Mouse (Mus musculus): ENCODE data around the gene Mmp11. TPM values are rescaled to one million over a fixed set of nuclear protein-coding genes. Genes with fewer than 3 reads are reported as not detected.

Mmp11 gene
- polyA plus RNA-seq, 2 experiments = 1.1 to 1.5 TPM

DNA sequence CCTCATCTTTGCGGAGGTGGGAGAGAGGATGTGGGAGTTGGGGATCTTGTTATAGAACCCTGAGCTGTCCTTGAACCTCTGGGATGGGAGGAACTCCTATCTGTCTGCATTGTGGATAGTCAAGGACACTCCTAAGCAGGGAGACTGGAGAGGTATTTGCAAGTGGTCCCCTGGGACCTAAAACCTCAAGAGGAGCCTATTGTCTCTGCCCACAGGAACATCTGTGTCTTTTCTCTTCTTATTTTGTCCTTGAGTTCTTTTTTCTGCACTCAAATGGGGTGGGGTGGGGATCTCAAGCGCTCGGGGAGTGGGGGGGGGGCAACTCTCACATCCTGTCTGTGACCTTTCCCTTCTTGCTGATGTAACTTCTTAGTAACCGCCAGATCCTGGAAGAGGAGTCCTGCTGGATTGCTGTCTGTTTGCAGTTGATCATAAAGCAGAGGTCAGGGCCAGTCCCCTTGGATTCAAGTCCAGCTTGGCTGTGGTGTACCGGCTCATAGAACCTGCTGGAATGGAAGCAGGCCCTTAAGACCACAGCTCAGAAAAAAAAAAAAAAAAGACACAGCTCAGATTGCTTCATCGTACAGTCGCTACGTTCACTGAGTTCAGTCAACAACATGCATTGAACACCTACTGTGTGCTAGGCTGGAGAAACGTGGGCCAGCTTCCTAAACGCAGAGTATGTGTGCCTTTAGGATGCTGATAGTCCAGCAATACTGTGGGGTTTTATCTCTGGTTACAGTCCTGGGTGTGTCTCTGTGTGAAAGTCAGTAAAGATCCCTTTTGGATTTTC lies 1.8 kb upstream of the Mmp11 start:
- Histone ChIP-seq H3K36me3 (replicated peaks; ENCODE audit: control insufficient read depth, insufficient read depth, low read depth) (peaks cover 2% of the 10 kb centered on the region; the same call in 1 of the 2 replicates), H3K4me1 (replicated peaks; ENCODE audit: control insufficient read depth in 2 of 2, insufficient read depth in 2 of 2, low read length in 1 of 2) (peaks cover 36 to 44% of the 10 kb centered on the region in 2 experiments), H3K27ac (peak overlapping the region; percentile 93), H3K9me3 (ENCODE audit: control insufficient read depth, low read length) (no peaks in the 10 kb centered on the region), H3K9ac (replicated peaks) (peak overlapping the region; percentile 72), H3K4me3 (ENCODE audit: insufficient read depth in 1 of 2, low read depth in 2 of 2, low read length in 2 of 2) (peak overlapping the region; percentile 62 to 80), H3K4me2 (ENCODE audit: low read depth) (peak overlapping the region; percentile 98), H3K27me3 (ENCODE audit: control insufficient read depth, insufficient read depth, low read length) (peaks cover 2% of the 10 kb centered on the region)
- DNase-seq (ENCODE audit: low read depth in 3 of 3, low spot score in 3 of 3) = peak; percentile 72 to 74 (median 73)
- ATAC-seq (ENCODE audit: insufficient read depth) = peak; percentile 64
- TF ChIP-seq EP300 (IDR thresholded peaks at IDR 0.05; ENCODE audit: low read depth) (peak; percentile 84), CTCF (IDR thresholded peaks at IDR 0.05; ENCODE audit: low read depth) (no peak)
- 37% methylated on average over 10 of the region's 10 CpGs for WGBS (ENCODE audit: insufficient replicate concordance)

DNA sequence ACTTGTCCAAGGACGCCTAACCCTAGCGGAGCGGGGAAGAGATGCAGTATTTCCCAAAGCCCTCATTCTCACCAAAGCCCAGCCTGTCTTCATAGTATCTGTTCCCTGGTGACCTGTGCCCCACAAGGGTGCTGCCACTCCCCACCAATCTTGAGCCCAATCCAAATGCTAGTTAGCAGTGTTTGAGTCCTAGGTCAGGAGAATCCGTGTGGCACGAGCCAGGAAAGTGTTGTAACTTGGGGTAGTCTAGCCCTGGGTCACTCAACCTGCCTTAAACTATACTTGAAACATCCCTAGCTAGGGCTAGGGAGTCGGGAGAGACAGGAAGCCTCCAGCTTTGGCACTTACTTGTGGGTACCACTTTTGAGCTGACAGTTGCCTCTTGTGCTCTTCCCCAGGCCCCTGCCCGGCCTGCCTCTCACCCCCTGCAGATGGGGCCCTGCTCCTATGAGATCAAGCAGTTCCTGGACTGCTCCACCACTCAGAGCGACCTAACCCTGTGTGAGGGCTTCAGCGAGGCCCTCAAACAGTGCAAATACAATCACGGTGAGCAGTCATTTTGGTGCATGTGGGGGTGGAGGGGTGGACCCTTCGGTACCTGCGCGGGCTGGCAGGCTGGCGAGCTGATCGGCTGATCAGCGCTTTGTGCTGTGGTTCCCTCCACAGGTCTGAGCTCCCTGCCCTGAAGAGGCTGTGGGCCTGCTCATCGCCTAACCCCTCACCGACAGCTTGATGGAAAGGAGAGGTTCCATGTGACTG lies 792 bp upstream of the Mmp11 start:
- Histone ChIP-seq H3K36me3 (replicated peaks; ENCODE audit: control insufficient read depth, insufficient read depth, low read depth) (peaks cover 2% of the 10 kb centered on the region; the same call in 1 of the 2 replicates), H3K4me2 (ENCODE audit: low read depth) (peak overlapping the region; percentile 98), H3K4me3 (ENCODE audit: insufficient read depth in 1 of 2, low read depth in 2 of 2, low read length in 2 of 2) (peak overlapping the region; percentile 4 to 80), H3K9ac (replicated peaks) (peak overlapping the region; percentile 72), H3K27ac (peak overlapping the region; percentile 93), H3K9me3 (ENCODE audit: control insufficient read depth, low read length) (no peaks in the 10 kb centered on the region), H3K27me3 (ENCODE audit: control insufficient read depth, insufficient read depth, low read length) (peaks cover 12% of the 10 kb centered on the region), H3K4me1 (replicated peaks; ENCODE audit: control insufficient read depth in 2 of 2, insufficient read depth in 2 of 2, low read length in 1 of 2) (peaks cover 36 to 48% of the 10 kb centered on the region in 2 experiments)
- TF ChIP-seq CTCF (IDR thresholded peaks at IDR 0.05; ENCODE audit: low read depth) (peak; percentile 17; the same call in 1 of the 2 replicates), EP300 (IDR thresholded peaks at IDR 0.05; ENCODE audit: low read depth) (no peak)
- 56% methylated on average over 18 of the region's 18 CpGs for WGBS (ENCODE audit: insufficient replicate concordance)
- no peak for ATAC-seq (ENCODE audit: insufficient read depth)
- DNase-seq (ENCODE audit: low read depth in 3 of 3, low spot score in 3 of 3) = no peak

DNA sequence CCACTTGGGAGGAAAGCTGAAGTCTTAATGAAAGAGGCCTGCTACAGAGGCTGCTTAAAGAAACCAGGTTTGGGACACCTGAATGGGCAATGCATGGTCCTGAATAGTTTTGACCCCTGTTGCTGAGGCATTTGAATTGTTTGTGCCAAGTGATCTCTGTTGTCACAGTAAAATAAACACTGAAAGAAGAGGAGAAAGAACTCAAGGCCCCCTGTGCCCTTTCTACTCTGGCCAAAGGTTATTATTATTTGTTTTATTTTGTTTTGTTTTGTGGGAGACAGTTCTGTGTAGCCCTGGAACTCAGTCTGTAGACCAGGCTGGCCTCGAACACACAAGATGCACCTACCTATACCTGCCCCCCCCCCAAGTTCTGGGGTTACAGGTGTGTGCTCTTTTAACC lies 1.3 kb downstream of the Mmp11 start:
- H3K4me2 ChIP-seq (ENCODE audit: low read depth) = peak overlapping the region; percentile 98
- TF ChIP-seq CTCF (IDR thresholded peaks at IDR 0.05; ENCODE audit: low read depth) = no peak
- TF ChIP-seq EP300 (IDR thresholded peaks at IDR 0.05; ENCODE audit: low read depth) = no peak

DNA sequence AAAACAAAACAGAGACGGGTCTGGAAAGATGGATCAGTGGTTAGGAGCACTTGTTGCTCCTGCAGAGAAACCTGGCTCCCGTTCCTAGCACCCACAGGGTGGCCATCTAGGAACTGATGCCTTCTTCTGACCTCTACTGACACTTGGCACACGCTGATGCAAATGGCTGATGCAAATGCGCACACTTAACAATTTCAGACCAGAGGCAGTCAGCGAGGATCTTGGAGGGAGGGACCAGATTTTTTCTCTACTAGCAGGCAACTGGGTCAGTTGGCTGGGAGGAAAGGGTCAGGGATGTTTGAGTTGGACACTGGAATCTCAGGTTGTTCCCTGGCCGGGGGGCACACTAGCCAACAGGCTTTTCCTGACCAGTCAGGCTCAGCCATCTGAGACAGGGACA lies 3.4 kb downstream of the Mmp11 start, which contains the start of gene Chchd10:
Gene Chchd10 (plus strand): TSS at position 240 of the 400 bp plus-strand sequence.
- Histone ChIP-seq H3K27me3 (ENCODE audit: control insufficient read depth, insufficient read depth, low read length) (peaks cover 42% of the 10 kb centered on the region), H3K9ac (replicated peaks) (no peak within 1 kb of the TSS; the same call in 1 of the 2 replicates), H3K4me3 (ENCODE audit: insufficient read depth in 1 of 2, low read depth in 2 of 2, low read length in 2 of 2) (peak within 1 kb of the TSS; percentile 35 to 51), H3K9me3 (ENCODE audit: control insufficient read depth, low read length) (no peaks in the 10 kb centered on the region), H3K4me2 (ENCODE audit: low read depth) (peak within 1 kb of the TSS; percentile 67), H3K36me3 (replicated peaks; ENCODE audit: control insufficient read depth, insufficient read depth, low read depth) (peaks cover 2% of the 10 kb centered on the region; the same call in 1 of the 2 replicates), H3K27ac (no peak within 1 kb of the TSS), H3K4me1 (replicated peaks; ENCODE audit: control insufficient read depth in 2 of 2, insufficient read depth in 2 of 2, low read length in 1 of 2) (peaks cover 20 to 29% of the 10 kb centered on the region in 2 experiments)
- 42% methylated on average over 6 of the region's 6 CpGs for WGBS (ENCODE audit: insufficient replicate concordance)
- TF ChIP-seq CTCF (IDR thresholded peaks at IDR 0.05; ENCODE audit: low read depth) (no peak), EP300 (IDR thresholded peaks at IDR 0.05; ENCODE audit: low read depth) (no peak)
- DNase-seq (ENCODE audit: low read depth in 3 of 3, low spot score in 3 of 3) (no peak), ATAC-seq (ENCODE audit: insufficient read depth) (no peak)

More for the DNA sequence above, 1.3 kb downstream of the Mmp11 start:
- 18% methylated on average over 1 of the region's 1 CpGs for WGBS (ENCODE audit: insufficient replicate concordance)
- DNase-seq (ENCODE audit: low read depth in 3 of 3, low spot score in 3 of 3) (no peak), ATAC-seq (ENCODE audit: insufficient read depth) (no peak)
- peaks cover 33% of the 10 kb centered on the region for H3K27me3 ChIP-seq (ENCODE audit: control insufficient read depth, insufficient read depth, low read length)
- peaks cover 2% of the 10 kb centered on the region; the same call in 1 of the 2 replicates for H3K36me3 ChIP-seq (replicated peaks; ENCODE audit: control insufficient read depth, insufficient read depth, low read depth)
- peaks cover 26 to 42% of the 10 kb centered on the region in 2 experiments for H3K4me1 ChIP-seq (replicated peaks; ENCODE audit: control insufficient read depth in 2 of 2, insufficient read depth in 2 of 2, low read length in 1 of 2)
- H3K27ac ChIP-seq = no peak overlapping the region
- H3K9me3 ChIP-seq (ENCODE audit: control insufficient read depth, low read length) = no peaks in the 10 kb centered on the region
- H3K9ac ChIP-seq (replicated peaks) = no peak overlapping the region; the same call in 1 of the 2 replicates
- peak overlapping the region in 1 of 2 experiments; percentile 80; a peak in 1 of 4 replicates for H3K4me3 ChIP-seq (ENCODE audit: insufficient read depth in 1 of 2, low read depth in 2 of 2, low read length in 2 of 2)
